Mouse (Mus musculus): ENCODE results near the gene Dnajc16.
"Not testable (repeated sequence)": the region's sequence is repeated elsewhere in the genome, so short reads cannot be mapped to it uniquely, and the experiment has no call there.

Dnajc16 gene

DNA sequence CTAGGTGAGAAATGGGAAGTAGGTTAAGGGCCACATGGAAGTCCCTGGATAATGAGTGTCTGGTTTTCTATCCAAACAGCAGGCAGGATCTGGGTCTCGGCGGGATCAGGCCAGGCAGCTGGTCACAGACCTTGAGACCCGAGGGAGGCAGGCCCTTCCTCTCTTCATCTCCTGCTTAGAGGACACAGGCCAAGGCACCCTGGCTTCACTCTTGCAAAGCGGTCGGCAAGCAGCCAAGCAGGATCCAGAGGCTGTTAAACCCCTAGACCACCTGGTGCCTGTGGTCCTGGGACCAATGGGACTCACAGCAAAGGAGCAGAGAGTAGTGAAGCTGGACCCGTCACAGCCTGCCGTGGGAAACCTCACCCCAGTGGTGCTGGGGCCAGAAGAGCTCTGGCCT is 5.6 kb upstream of the Dnajc16 start:
- DNase-seq (ENCODE audit: low spot score) = no peak

DNA sequence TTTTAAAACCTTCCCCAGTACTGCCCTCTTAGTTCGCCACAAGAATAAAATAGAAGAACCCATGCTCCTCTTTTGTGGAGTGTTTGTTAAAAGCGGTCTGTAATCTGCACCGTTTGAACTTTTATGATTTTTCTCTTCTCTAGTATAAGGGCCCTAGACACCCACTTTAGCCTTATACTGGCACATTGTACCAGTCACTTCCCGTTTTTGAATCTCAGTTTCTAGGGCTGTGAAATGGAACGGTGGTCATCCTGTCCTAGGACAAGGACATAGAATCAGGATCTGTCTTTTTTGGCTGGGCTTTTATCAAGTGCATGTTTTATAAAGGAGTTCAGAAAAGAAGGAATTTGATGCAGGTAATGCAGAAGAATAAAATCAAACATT is 3.4 kb upstream of the Dnajc16 start:
- DNase-seq (ENCODE audit: low spot score) = no peak

DNA sequence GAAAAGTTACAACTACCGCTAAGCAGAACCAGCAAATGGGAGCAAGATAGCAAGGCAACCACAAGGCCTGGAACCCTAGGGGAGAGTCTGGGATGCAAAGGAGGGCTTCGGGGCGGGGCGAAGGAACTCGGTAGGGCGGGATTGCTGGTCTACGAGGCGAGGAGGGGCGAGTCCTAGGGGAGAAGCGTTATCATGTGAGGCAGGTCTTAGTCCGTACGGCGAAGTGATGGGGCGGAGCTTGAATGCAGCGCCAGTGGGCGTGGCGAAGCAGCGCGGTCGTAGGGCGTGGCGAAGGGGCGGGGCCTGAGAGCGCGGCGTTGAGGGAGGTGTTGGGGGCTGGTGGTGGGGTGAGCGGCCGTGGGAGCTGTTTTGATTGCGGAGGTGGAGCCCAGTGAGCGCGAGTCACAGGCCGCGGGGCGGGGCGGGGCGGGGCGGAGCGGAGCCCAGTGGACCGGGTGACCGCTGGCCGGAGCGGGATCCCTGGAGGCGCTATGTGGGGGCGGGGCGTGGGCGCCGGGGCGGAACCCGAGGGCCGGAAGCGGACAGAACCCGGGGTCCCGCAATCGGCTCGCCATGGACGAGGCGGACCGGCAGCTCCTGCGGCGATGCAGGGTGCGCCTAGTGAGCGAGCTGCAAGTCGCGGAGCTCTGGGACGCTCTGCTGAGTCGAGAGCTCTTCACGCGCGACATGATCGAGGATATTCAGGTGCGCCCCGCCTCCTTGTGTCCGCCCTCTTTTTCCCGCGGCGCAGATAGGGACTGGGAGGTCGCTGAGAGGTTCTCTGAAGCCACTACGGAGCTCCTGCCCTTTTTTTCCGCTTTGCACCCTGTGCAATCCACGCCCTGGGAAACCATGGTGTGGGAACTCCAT is 2.8 kb upstream of the Dnajc16 start, which contains the start of gene Casp9:
TSS of gene Casp9 (plus strand) at position 331 of the 870 bp plus-strand sequence.
- DNase-seq (ENCODE audit: low spot score) = peak; percentile 99

DNA sequence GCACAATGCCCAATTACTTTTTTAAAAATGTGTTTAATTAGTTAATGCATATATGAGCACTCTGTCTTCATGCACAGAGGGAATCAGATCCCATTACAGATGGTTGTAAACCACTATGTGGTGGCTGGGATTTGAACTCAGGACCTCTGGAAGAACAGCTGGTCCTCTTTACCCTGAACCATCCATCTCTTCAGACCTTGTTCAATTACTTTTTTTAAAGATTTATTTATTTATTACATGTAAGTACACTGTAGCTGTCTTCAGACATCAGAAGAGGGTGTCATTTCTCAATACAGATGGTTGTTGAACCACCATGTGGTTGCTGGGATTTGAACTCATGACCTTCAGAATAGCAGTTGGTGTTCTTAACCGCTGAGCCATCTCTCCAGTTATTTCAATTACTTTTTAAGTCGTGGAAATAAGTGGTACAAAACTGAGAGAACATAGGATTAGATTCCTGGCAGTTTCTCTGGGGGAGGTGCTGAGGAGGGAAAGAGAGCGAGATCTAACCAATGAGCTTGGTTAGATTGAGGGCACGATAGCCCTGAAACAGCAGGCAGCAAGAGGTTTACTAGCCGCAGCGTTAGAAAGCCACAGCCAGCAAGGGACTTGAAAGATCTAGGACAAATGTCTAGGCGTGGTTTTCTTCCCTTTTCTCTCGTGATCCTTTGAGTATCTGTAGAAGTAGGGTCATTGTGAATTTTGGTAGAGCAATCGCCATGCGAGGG is 2.0 kb upstream of the Dnajc16 start:
- DNase-seq (ENCODE audit: low spot score) = no peak

DNA sequence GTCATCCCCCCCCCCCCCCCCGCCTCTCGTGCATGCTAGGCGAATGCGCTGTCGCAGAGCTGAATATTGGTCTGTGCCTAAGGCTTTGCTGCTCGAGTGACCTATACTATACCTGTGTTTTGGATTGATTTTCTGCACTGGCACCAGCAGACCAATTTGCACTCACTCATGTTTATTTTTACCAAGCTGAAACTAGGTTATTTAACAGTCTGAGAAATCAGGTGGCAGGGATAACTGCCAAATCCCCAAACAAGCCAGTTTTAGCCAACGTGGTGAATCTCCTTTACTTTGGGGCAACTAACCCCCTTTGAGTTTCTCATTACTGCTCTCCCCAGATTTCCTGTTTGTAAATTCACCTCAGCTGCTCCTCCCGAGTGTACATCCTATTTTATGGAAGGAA is 1.2 kb upstream of the Dnajc16 start:
- no peak for DNase-seq (ENCODE audit: low spot score)

DNA sequence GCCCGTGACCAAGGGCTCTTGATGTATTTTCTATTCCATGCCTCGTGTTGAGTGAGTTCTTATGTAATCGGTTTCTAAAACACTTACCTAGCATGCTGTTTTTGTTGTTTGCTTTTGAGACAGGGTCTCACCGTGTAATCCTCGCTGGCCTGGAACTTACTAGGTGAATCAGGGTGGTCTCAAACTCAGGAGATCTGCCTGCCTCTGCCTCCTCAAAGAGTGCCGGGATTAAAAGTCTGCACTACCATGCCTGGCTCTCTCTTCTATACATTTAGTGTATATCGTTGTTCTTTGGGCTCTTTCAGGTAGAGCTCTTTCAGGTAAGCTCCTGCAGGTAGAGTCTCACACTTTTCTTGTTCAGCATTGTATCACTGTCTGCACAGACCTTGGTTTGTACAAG is 755 bp upstream of the Dnajc16 start:
- no peak for DNase-seq (ENCODE audit: low spot score)

DNA sequence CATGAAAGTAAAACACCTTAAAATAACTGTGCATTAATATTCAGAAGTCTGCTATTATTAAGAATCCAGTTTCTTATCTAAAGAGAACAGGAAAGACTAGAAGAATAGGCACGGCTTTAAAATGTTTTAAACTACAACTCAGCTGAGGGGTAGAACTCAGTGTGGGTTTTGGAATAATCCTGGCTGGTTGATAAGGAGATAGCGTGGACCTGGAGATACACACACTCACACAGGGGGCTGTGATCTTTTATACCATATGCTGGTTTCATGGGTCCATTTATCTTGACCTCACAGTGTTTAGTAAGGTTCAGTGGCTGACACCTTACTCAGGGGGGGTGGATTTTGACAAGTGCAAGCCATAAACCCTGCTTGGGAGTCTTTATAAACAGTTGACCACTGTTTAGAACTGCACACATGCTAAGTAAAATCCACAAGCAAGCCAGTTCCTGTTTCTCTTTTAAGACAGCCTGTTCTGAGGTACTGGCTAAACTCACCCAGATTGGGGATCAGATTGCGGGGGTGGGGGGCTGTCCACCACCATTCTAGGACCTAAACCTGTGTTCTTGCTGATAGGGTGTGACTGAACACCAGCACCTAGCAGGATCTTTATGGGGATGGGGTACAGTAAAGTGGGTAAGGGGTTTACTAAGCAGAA is 1.0 kb downstream of the Dnajc16 start:
- no peak for DNase-seq (ENCODE audit: low spot score)

DNA sequence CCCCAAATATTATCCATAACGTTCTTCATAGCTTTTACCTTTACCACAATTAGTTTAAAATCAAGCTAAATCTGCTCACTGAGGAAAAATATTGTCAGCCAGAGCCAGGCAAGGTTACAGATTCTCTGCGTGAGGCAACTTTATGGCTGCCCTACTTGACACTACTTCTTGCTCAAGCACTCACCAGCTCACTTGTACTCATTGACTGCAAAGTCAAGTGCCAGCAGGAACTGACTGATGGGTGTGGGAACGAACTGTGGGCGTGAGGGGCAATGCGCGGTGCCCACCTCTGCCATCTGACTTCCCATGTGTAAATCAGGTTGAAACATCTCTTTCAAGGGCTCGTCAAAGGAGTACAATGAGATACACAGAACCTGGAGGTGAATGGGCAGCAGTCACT is 3.3 kb downstream of the Dnajc16 start:
- DNase-seq (ENCODE audit: low spot score) = no peak

DNA sequence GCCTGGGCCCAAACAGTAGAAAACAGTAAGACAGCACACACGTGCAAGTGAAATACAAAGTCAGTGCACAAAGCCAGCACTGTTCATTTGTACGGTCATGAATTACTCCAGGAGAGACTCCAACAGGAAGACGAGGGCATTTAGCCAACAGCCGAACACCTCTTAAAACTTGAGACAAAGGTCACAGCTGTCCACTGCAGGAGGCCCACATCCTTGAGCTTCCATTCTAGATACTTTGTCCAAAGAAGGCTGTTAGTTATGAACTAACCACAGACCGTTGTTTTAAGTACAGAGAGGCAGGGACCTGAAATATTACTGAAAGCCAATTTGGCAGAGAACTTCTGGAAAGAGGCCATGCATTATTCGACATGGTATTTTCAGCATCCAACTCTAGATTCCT is 3.7 kb downstream of the Dnajc16 start:
- no peak for DNase-seq (ENCODE audit: low spot score)

DNA sequence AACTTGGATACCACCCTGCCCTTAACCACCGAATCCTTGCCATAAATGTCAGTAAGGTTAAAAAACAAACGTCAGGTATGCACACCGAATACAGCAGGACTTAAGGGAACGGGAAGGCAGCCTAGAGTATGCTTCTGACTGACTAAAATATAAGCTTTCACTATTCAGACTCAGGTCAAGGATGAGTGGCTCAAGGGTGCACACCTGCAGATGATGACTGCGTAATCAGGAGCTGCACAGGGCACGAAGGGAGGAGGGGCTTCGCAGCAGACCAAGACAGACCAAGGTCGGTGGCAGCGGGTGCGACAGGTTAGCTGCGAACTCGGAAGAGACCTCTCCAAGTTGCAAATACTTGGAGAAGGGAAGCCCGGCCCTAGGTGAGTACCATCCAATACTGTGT is 4.6 kb downstream of the Dnajc16 start:
- DNase-seq (ENCODE audit: low spot score) = no peak

DNA sequence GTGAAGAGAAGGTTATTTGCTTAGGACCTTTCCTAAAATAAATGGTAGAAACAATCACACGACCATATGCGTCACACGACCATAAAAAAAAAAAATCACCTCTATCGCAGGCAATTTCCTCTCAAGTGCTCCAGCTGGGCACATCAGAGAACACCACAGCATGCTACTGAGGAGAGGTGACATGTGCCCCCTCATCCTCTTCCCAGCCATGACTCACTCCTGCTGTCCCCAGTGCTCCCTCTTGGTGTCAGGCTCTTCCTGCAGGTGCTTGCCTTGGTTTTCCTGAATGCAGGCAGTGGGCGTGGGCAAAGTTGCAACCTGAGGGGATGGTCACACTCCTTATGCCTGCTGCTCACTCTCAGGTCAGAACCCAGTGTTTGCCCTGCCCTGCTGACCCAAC is 5.9 kb downstream of the Dnajc16 start:
- DNase-seq (ENCODE audit: low spot score) = no peak

DNA sequence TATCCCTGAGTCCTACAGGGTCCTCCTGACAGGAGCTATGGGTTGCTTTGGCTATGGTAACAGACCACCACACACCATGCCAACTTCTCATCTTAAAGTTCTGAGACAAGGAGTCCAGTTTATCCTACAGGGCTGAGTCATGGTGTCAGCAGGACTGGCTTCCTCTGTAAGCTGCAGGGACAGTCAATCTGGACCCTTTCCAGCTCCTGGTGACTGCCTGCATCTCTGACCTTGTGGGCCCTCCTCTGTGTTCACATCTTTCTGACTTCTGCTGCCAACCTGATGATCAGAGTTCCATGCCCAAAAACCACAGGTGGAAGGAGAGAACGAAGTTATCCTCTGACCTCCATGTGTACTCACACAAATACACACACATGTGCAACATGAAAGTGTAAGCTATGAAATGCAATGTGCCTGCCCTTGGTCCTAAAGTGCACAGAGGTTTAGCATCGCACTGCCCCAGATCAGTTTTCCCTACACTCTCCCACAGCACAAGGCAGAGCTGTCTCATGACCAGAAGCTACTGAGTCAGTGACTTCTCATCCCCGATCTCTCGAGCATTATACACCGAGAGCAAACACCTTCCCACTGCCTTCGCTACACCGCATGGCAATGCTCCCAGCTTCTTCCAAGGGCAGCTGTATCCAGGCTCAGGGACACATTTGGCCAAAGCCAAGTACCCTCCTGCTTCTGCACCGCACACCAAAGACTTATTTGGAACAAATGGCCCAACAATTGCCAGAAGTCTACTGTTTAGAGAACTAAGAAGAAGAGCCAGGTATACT is 9.3 kb downstream of the Dnajc16 start:
- DNase-seq (ENCODE audit: low spot score) = no peak

DNA sequence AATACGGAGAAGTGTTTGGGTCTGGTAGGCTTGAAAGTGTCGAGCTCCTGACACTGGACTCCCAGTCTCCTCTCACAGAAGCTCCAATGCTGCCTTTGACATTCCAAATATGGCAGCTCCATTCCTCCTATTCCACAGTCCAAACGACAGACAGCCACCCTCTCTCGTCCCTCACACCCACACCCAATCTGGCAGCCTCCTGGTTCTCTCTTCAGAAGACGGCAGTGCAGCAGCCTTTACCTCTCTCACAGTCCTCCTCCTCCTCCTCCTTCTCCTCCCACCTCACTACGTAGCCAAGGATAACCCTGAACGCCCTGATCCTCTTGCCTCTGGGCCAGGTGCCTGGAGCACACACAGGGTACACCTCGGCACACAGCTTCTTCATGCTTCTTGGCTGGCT is 10.9 kb downstream of the Dnajc16 start:
- no peak for DNase-seq (ENCODE audit: low spot score)

DNA sequence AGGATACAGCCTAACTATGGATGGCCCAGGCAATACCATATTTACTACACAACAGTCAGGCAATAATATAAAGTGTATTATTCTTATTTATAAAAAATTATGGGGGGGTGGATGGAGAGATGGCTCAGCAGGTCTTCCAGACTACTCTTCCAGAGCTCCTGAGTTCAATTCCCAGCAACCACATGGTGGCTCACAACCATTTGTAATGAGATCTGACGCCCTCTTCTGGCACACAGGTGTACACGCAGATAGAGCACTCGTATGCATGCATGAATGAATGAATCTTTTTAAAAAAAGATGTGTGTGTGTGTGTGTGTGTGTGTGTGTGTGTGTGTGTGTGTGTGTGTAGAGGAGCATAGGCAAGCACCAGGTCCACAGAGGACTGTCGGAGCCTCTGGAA is 17.7 kb downstream of the Dnajc16 start:
- DNase-seq (ENCODE audit: low spot score) = not testable (repeated sequence)

DNA sequence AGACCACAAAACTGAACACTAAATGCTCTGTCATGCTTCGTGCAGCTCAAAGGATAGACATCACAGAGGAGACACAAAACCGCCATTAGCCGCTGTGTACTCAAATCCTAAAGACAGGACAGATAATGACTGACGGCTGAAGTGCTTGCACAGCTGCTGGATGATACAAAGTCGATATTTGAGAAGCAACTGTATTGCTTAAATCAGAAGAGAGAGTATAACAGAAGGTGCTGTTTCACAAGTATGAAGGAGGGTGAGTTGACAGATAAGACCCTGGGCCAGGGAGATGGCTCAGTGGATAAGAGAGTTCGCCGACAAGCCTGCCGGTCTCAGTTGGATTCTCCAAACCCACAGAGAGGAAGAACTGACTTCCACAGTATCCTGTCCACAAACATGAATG is 18.9 kb downstream of the Dnajc16 start:
- no peak for DNase-seq (ENCODE audit: low spot score)

DNA sequence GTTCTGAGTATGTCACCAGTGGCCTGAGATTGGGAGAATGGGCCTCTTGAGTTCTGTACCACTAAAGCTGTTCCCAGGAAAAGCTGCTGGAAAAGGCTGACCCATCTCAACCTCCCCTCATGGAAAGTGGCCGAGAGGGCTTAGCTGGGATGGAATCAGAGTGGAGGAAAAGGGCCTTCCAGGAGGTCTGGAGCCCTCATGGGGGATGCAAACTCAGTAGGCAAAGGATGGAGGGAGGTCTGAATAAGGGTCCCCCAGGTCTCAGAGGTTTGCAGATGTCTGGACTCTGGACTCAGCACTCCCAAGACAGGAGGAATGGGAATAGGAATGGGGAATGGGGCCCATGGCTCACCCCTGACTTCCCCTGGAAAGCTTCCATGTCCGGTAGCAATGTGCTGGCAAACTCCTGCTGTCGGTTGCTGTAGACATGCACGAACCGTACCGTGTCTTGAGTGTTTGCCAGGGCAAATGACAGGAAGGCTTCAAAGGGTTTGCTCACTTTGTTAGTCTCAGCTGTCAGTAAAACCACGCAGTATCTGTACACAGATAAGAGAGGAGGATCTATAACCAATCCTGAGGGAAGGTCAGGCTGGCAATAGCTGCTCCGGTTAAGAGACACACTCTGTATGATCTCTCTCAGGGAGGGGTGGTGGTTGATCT is 21.1 kb downstream of the Dnajc16 start:
- no peak for DNase-seq (ENCODE audit: low spot score)

DNA sequence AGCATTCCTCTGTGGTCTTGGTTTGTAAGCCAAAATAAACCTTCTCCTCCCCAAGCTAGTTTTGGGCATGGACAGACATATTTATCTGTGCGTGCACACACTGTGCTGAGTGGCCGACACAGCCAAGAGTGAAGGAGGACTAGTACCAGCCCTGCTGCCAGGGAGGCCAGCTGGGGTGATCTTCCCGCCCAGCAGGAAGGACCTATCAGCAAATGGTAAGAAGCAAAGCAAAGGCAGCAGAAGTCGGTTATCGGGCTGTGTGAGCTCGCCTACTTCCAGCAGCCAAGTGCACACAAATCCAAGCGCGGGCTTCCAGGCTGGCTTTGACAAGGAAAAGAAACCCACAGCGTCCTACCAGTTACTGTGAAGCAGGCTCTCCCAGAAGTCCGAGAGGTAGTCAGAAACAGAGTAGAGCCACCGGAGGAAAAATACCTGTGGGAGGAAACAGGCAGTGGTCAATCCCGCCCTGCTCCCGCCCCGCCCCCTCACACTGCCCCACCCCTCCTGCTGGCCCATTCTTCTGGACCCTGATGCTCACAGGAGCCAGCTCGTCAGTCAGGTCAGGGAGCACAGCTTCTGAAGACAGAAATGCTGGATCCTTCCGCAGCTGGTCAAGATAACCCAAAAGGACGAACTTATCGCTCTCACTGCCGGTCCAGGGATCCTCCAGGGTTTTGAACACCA is 23.2 kb downstream of the Dnajc16 start:
- DNase-seq (ENCODE audit: low spot score) = no peak

DNA sequence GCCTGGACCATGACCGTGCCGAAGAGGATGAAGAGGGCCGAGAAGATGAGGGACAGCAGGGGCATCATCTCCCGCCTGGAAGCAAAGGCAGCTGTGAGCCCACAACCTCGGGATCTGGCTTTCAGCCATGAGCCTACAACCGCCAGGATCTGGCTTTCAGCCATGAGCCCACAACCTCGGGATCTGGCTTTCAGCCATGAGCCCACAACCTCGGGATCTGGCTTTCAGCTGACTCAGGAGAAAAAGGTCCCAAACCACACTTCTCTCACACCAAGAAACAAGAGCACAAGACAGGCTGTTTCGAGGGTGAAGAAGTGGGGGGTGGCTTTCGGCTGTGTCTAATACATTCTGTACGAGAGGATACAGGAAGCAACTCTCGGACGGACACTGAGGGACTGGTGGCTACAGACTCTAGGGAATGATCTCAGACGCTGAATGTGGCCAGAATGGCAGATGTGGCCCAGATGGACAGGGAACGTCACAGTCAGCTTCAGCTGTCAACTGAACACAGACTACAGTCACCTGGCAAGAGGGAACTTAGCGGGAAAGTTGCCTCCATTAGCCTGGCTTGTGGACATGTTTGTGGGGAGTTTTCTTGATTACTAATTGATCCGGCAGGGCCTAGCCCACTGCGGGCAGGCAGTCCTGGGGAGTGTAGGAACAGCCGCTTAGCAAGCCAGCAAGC is 23.9 kb downstream of the Dnajc16 start:
- no peak for DNase-seq (ENCODE audit: low spot score)

DNA sequence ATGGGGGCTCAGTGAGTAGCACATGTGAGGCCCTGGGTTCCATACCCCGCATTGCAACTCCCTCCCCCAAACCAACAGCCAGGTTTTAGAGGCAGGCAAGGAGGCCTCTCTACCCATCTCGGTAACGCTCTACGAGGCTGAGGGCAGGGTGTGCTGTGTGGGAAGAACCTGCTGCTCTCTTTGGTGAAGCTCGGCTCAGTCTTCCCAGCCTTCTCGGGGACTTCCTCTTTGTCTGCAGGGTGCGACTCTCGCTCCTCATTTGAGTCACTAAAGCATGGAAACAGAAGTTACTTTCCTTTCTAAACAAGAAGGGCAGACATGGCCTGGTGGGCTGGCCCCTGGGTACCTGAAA is 24.4 kb downstream of the Dnajc16 start:
- no peak for DNase-seq (ENCODE audit: low spot score)

DNA sequence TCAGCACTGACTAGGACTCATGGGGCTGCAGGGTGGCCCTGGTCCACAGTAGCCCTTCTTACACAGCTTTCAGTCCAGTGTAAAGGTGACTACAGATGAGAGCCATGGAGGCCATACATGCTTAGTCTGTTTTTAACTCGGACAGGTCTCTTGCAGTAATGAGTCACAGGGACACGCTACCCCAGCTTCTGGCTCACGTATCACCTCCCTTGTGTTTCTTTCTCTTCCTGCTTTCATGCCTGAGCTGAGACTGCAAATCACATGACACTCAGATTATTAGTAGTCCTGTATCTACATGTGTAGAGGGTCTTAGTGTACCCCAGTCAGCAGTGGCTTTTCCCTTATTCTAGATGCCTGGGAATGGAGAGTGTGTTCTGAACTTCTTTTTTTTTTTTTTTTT is 25.7 kb downstream of the Dnajc16 start:
- DNase-seq (ENCODE audit: low spot score) = no peak

DNA sequence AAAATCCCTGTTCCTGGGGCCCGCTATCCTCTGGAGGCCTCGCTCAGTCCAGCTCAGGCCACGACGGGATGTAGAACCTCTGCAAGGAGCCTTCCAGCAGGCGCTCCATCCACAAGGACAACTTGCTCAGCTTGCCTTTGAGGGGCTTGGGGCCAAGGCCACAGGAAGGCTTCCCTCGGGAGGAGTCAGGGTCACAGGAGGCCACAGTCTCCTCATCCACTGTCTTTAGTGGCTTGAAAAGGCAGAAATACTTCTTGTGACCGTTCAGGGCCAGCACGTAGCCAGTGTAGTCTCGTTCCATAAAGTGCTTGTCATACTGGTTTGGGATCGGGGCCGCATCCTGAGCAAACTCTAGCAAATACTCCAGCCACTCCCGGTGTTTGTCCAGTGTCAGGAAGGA is 27.3 kb downstream of the Dnajc16 start:
- no peak for DNase-seq (ENCODE audit: low spot score)

All from retina, embryonic 14.5 days (tissue).